Mouse (Mus musculus): ENCODE data around the gene Apoa4.
A peak's percentile ranks its signal among the peaks of the same experiment; 100 is the strongest.

DNA sequence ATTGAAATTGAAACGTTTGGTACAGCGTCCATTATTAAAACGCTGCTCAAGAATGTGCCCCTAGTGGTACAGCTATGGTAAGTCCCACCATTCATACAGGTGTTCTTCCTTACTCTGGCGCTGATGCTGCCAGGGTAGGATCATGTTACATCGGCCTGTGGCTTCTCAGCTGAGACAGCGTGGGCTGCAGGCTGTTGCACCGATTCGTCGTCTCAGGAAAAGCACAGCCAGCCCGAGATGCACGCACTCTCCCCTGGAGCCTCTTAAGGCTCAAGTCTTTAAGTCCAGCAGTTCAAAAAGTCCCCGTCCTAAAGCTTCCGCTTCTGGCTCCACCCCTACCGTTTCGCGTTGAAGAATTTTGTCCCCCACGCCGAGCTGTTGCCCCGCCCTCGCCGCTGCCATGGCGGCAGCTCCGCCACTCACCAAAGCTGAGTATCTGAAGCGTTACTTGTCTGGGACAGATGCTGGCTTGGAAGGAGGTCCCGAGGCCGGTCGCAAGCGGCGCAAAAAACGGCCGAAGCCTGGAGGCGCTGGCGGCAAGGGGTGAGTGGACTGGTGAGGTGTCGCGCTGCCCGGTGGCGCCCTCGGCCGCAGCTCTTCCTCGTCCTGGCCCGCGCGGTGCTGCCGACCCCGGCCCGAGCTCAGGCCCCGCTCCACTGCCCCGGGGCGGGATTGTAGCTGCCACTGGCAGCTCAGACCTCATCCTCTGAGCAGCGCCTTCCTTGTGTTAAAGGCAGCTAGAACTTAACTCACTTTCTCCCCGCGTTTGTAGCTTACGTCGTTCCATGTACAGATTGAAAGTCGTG, 42.3 kb downstream of the Apoa4 start, which contains the start of gene Bud13:
- TF ChIP-seq POLR2A (IDR thresholded peaks at IDR 0.05; ENCODE audit: extremely low read depth, insufficient read depth, low read length) (peak; percentile 52; the same call in 1 of the 2 replicates), CTCF (IDR thresholded peaks at IDR 0.05; ENCODE audit: low read depth, low read length) (0 out of 2 replicates have a peak, but pooled peaks have one; percentile 24)
